Mouse (Mus musculus): ENCODE measurements at regions not wholly inside any gene's neighbourhood (a gene's known extent, or its start where the extent isn't known, plus 50 kb on each side); places are given as distances from the start of the nearest gene placed in this dataset.

DNA sequence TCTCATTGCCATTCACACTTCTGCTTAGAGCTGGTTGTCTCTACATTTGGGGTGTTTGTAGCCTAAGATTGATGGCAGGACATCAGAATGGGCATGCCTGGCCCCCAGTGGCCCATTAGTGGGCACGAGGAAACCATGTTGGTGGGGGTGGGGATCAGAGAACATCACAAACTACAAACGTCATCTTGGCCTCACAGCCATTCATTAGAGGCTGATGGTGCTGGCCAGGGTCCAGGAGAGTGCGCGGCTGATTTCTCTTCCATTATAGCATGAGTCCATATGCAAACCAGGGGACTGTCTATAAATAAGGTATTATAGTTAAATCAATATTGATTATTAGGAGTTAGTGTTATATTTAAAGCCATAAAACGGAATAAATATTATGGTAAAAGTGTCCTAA, 67.9 kb downstream of the 3100002H09Rik start:
- no peak for DNase-seq

DNA sequence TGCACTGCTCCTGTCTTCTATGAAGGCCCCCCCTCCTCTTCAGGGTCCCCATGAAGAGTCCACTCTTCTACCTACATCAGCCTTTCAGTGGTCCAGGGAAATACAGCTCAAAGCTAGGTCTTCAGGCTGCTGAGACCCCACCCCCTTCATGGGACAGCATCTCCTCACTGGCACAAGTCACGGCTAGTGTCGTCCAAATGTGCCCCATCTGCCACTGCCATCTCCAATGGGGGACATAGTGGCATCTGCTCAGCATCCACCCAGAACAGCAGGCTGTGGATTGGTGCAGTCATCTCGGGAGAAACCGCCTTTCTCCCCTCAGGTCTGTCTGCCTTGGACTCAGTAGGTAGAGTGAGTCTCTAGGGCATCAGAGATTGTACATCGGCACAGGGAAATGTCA, 72.1 kb downstream of the 3100002H09Rik start:
- DNase-seq, result no peak

DNA sequence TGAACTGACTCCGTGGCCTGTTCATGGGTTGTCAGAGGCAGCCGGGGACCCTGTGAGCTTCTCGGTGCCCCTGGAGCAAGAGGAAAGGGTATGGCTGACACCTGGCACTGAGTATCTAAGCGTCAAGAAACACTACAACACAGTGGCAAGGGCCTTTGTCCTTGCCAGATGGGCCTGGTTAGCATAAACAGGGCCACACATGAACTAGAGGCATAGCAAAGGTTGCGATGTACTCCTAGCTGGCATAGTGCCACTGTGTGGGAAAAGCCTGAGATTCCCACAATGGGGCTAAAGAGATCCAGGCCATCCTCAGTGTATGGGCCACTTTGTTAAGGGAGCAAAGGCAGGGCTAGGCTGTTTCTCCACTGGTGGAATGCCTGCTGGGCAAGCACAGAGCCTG, 72.9 kb downstream of the 3100002H09Rik start:
- no peak for DNase-seq

DNA sequence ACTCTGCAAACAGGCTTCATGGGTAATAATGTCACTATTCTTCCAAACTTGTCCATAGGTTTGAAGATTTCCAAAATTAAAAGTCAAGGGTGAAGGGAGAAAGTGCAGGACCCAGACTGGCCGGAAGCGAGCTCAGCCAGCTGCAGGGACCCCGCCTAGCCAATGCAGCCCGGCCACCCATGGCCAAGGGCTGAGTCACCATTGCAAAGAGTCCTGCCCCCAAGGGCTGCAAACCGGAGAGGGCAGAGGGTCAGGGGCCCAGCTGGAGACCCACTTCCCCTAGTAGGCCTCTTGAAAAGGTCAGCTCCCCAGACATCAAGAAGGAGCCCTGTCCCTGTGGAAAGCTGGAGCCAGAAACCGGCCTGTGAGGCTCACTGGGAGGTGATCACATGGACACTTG, 77.0 kb downstream of the 3100002H09Rik start:
- no peak for DNase-seq

DNA sequence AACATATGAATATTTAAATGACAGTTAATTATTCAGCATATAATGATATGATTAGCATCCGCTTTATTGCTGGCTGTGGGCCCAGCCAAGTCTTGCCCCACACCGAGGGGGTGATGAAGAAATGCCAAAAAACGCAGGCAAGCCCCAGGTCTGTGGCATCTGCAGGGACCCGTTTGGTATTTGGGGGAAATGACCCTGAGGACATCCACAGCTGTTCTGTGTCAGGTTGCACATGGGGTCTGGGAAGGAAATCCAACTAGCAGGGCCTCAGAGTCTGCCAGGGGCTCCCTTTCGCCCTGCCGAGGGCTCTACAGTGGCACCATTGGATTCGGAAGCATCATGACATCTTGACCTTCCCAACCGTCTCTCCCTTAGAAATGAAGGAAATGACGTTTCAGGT, 80.0 kb downstream of the 3100002H09Rik start:
- no peak for DNase-seq

DNA sequence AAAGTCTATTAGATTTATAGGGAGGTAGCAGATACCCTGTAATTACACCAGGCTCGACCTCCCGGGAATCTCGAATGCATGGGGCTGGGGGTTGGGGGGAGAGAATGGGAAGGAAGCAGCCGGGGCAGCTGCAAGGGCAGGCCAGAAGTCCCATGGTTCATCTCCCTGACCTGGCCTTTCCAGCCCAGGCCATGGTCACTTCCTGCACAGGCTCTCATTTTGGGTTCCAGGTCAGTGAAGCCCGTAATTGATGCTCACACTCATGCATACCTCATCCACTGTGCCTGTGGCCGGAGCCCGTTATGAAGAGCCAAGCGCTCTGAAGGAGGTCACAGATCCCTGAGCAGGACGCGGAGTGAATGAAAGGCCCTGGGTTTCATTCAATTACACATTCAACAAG, 83.8 kb downstream of the 3100002H09Rik start:
- DNase-seq, result peak; percentile 20 to 50

DNA sequence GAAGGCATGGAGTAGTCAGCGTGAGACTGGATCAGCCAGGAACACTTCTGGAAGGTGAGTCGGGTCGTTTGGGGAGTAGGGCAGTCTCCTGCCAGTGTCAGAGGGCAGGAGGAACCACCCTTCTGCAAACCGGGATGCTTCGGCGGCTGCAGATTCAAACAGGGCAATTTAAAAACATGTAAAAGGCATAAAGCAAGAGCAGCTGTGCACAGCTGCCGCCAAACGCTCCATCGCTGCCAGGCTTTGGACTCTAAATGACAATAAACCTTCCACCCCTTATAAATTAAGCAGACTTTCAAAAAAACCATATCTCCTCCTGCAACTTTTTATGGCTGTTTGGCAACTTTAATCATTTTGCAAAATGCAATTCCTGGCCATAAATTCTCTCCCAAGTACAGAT, 84.2 kb downstream of the 3100002H09Rik start:
- peak in 1 of 2 experiments; percentile 37 for DNase-seq

DNA sequence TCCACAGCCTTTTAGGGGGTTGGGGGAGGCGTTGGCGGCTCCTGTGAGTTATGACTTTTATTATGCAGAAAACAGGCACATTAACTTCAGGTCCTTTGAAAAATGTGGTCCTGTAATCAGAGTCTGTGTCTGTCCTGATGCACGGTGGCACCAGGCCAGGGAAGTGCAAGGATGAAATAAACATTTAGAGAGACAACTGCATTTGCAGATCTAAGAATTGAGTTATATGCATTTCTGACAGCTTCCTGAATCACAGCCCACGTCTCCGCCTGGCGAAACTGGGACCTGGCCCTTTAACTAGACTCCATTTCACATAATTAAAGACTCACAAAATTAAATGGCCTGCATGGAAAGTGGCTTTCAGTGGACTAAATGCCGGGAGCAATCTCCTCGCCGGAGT, 90.3 kb downstream of the 3100002H09Rik start:
- DNase-seq, result no peak

DNA sequence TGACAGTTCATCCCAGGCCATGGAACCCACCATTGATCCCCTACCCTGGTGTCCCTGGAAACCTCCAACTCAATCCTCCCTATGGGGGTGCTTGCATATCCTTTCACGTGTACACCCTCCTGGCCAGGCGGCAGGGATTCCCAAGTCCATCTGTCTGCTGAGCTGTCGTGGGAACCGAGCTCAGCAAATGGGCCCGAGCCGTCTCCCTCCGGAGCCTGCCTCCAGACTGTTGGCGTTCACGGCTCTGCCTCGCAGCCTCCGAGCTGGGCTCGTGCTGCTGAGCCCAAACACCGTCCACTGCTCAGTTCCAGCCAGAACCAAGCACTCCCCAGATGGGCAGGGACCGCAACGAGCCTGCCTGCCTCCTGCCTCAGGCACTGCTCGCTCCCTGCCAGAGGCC, 98.8 kb downstream of the 3100002H09Rik start:
- DNase-seq, result no peak

DNA sequence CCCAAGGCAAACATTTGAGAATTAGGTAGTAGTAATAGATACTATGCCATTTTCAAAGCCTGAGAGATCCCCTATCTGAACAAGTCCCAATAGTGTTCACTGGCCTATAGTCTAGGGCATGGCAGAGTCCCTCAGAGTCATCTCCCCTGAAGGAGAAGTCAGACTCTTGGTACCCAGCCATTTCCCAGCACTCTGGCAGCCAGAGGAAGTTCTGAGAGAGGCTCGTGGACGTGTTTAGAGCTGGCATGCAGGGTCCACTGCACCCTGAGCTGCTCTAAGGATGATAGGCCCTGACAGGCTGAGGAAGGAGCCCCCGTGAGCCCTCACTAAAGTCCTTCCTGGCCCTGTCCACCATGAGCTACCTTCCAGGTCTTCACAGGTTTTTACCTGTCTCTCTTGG, 99.8 kb downstream of the 3100002H09Rik start:
- DNase-seq, result no peak

DNA sequence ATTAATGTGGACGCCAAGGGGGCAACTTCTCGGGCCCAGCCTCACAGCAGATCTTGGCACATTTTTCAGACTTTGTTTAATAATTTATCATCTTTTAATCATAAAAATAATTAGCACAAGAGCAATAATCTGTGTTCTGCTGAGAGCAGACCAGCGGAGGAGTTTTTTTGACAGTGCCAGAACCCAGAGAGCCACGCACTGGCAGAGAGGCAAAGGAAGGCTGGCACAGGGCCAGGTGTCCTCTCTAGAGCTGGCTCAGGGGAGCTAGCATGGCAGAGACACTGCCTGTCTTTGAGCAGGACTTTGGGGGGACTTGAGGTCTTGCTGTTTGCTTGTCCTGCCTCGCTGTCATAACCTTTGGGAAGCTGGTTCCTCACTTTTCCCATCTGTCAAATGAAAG, 100.9 kb downstream of the 3100002H09Rik start:
- DNase-seq, result peak; percentile 48 to 50

DNA sequence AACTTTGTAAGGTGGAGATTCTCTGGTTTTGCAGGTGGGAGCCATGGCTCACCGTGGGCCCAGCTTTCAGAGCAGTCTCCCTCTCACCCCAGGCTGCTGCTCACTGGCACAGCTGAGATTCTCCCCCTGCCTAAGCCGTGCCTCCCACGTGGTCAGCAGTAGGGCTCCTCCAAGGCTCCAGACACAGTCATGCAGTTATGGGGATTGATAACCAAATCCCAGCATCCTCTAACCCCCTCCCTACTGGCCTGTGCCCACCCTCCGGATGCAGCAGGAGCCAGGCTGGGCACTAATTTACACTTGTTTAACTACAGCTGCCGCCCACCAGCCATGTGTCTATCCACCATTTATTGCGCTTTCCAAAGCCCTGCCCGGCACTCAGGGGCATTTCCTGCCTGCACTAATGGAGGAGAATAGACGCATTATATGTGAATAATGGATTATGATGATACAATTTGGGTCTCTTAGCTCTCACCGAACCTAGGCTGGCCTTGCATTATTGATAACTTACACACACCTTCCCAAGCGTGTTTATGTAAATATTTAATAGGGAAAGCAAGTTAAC, 104.4 kb downstream of the 3100002H09Rik start:
- DNase-seq, result no peak

DNA sequence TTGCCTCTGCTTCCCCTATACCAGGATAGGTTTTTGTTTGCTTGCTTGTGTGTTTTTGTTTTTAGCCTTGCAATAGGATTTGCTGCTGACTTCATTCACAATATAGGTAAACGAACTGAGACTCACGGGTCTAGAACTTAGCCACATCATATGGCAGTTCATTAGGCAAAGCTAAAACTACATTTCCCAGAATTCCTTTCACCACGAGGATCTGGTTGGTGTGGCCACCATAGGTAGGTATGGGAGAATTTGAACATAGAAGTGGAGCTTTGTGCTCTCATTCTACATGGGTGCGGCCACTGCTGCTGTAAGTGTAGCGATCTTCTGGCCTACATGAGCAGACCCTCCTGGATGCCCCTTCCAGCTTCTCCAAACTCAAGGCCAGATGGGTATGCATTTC, 108.8 kb downstream of the 3100002H09Rik start:
- no peak for DNase-seq

DNA sequence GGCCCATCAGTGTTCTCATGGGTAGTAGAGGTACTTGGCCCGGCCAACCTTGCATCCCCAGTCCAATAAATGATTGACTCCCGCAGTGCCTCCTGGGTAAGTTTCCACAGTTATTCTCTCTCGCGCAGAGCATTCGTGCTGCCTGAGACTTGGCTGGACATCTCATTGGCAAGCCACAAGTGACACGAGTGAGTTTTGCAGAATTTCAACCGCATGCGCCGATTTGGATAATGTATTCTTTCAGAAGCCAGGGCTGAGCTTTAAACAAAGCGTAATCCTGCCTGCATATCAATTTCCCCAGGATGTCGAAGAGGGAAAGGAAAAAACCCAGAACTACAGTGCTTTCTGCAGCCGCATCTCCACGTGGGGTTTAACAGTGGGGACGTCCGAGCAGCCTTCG, 112.6 kb downstream of the 3100002H09Rik start:
- no peak for DNase-seq

DNA sequence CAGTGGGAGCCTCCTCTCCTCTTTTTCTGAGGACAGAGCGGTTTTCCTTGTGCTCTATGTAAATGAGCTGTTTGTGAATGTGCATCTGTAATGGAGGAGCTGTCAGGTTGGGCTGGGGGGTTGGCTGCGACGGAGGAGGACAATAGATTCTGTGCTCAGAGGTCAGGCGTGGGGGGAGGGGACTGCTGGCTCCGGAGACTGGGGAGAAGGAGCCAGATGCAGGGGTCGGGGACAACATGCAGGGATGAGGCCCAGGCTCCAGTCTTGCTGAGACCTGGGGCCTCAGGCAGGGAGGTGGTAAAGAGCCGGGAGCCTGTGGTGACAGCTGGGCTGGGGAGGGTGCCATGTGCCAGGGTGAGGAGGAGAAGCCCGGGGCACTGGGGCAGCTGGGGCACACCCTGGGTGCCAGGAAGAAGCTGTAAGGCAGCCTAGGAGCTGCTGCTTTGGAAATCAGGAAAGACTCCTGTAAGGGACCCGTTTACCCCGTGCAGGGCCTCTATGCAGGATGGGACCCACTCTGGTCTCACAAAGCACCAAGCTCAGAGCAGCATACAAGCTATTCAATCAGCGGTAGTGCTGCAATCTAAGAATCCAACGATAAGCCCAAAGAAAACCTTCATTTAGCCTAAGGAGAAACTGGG, 124.5 kb downstream of the 3100002H09Rik start:
- no peak for DNase-seq

DNA sequence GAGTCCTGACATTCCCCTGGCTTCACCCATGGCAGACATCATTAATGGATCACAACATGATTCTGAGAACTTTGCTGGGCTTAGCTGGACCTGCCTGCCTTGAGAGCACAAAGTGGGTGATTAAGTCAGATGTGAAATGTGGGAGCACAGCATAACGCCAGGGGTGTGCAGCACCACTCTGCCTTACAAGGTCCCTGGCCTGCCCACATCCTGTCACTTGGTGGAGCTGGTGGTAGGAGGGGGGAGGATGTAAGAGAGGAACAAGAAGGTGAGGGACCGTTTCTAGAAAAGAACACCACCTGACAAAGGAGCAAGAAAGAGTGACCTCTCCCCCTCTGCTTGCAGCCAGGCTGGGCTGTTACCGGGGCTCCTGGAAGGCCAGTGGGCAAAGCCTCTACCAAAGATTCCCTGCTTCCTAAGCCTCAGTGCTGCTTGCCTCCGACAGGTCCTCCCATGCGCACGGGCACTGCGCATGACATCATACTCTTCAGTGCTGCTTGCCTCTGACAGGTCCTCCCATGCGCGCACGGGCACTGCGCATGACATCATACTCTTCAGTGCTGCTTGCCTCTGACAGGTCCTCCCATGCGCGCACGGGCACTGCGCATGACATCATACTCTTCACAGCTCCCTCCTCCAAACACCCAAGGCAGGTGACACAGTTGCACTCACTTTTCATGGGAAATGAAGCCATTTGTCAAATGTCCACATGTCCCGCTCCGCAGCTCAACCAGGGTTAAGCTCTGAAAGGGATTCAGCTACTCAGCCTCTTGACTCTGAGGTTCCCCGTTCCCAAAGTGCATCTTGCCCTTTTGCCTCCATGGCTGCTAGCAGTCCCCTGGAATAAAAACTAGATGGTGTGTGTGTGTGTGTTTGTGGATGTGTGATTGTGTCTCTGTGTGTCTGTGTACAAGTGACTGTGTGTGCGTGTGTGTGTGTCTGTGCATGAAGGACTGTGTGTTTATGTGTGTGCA, 125.7 kb downstream of the 3100002H09Rik start:
- no peak for DNase-seq

DNA sequence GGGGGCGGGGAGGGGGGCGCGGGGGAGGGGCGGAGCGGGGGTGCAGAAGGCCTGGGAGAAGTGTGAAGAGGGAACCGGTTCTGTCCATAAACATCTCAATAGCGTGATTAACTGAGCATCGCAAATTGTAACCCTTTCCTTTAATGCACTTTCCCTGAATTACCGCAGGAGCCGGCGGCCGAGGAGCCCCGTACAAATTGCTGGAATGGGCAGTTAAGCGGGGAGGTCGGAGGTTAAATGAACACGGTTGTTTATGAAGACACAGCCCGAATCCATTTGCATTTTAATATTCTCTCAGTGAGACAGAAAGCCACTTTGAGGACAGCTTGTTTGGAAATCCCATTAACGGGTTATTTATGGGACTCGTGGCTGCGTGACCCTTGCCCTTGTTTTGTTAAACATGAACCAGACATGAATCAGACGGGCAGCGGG, 132.7 kb downstream of the 3100002H09Rik start:
- peak; percentile 64 to 69 for DNase-seq

DNA sequence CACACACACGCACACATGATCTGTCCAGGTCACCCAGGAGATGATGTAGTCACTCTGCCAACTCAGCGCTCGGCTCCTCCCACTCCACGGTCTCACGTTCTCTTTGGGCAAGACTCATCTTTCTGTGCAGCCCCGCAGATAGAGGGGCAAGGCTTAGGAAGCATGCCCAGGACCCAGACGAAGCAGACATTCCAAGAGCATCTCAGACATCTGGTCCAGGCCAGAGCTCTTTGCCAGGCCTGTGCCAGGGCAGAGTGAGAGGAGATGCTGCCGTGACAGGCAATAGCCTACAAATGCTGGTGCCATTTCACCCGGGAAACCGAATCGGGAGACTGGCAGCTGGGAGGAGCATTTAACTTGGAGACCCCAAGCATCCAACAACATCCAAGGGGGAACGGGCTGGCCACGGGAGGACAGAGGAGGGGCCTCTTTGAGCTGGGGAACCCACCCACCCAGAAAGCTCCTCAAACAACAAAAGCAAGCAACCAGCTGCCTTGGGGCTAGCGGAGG, 133.2 kb downstream of the 3100002H09Rik start:
- DNase-seq, result no peak

DNA sequence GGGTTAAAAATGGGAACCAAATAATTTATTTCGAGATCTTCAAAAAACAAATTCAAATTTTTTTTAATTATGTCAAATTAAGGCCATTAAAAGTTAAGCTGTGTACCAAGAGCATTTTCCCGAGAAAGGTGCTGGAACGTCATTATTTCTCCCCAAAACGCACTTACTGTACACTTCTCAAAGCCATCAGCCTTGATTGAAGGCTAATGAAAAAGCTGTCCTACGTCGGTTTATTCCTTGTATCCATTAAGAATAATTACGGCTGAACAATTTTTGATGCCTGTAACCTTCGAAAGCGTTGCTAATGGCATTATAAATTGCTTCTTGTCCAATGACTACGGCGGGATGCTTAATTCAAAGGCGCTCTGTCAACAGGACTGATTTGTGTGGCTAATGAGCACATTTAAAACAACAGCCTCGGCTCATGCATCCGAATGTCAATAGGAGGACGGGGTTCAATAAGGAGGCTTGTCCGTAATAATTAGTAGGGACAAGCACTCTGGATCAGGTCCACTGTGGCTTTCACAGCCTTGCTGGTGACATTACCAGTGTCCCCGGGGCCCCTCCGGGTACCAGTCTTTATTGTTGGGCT, 145.3 kb downstream of the 3100002H09Rik start:
- DNase-seq, result no peak

DNA sequence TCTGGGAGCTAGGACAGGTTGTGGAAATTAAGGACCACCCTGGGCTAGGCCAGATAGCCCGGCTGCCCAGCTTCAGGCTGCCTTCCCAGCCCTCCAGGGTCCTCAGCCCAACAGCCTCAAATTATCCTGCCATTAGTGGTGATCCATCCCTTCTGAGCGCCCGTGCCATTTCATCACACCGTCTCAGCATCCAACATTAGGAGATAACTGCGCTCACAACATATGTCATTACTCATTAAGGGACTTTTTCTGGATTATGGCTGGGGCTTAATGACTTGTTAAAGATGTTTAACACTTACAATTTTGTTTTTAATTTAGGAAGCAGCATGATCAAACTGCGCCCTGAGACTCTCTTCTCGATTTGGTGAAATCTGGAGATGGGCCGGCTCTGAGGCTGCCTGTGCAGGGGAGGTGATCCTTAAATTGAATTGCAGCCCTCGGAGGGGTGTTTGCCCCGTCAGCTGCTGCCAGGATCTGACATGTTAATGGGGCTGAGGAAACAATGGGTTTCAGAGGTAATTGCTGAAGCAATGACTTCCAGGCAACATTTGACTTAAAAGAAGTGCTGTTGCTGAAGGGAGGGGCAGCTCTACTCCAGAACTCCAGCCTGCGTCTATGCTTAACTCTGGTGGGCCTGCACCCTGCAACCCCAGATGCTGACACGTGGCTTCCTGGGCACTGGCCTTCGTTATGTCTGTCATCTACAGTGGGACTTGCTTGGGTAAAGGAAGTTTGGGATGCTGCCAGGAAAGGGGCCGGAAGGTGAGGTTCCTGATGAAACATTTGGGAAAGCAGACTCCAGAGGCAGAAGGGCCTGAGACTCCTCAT, 154.9 kb downstream of the 3100002H09Rik start:
- DNase-seq, result peak in 1 of 2 experiments; percentile 10

DNA sequence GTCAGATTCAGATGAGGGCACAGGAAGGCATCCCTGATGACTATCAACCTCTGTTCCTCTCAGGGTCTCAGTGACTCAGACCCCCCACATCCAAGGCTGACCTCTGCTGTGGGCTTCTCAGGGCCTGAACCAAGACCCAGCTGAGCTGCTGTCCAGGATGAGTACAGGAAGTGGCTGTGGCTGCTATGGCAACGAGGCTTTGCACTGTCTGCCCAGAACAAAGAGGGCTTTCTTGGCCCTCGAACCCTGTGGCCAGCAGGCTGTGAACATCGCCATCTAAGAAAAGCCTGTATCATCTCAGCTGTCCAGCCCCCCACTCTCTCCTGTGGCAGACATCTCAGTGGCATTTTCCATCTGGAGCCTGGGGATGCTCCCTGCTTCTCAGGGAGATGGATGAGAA, 159.5 kb downstream of the 3100002H09Rik start:
- DNase-seq, result no peak

DNA sequence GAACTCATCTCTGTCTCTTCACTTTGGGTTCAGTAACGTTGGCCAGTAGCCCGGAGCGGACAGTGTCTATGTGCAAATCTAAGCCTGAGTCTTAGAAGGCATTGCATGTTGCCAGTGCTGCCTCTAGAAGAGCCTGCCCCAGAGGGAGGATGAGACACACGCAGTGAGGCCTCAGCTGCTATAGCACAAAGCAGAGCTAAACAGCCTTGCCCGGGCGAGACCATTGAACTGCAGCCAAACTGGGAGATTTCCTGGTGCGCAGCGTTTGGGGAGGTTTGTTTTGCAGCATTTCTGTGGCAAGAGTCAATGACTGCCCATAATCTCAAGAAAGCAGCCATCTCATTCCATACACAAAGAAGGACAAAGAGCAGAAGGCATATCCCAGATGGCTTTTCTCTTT, 164.0 kb downstream of the 3100002H09Rik start:
- peak in 1 of 2 experiments; percentile 3 for DNase-seq

All from kidney, postnatal 25 days (tissue).